Mouse (Mus musculus): ENCODE data around the gene Men1. TPM values are rescaled to one million over a fixed set of nuclear protein-coding genes. Genes with fewer than 3 reads are reported as not detected.

Gene Men1
- polyA plus RNA-seq, 1 experiment from 2014 or later = 68.4 TPM

DNA sequence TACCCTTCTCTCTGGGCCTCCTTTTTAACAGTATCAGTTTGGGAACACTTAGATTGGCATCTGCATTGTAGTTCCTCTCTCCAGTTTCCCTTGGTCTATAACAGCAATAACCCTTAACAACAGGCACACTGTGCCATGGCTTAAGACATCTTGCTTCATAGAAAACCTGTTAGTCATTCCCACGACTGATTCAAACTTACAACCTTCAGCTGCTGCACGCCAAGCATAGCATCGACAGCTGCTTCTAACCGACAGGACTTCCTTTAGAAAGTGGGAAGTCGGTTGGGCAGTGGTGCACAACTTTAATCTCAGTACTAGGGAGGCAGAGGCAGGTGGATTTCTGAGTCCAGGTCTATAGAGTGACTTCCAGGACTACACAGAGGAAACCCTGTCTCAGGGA, 3.6 kb upstream of the Men1 start:
- no peak overlapping the region for H3K9ac ChIP-seq (ENCODE audit: low read depth, low read length)
- peaks cover 12% of the 10 kb centered on the region for H3K4me1 ChIP-seq (ENCODE audit: control insufficient read depth, insufficient read depth, low read depth, low read length)
- H3K36me3 ChIP-seq (ENCODE audit: control insufficient read depth, insufficient read depth, low read length) = no peaks in the 10 kb centered on the region
- H3K4me2 ChIP-seq (ENCODE audit: low read length) = no peak overlapping the region
- H3K27ac ChIP-seq (ENCODE audit: low read depth, low read length) = no peak overlapping the region
- H3K4me3 ChIP-seq (ENCODE audit: low read length) = no peak overlapping the region
- H3K27me3 ChIP-seq (replicated peaks; ENCODE audit: control insufficient read depth, insufficient read depth, low read length) = no peaks in the 10 kb centered on the region
- H3K9me3 ChIP-seq (ENCODE audit: control insufficient read depth, low read length) = no peaks in the 10 kb centered on the region
- 75% methylated on average over 5 of the region's 5 CpGs for WGBS
- no peak for ATAC-seq

DNA sequence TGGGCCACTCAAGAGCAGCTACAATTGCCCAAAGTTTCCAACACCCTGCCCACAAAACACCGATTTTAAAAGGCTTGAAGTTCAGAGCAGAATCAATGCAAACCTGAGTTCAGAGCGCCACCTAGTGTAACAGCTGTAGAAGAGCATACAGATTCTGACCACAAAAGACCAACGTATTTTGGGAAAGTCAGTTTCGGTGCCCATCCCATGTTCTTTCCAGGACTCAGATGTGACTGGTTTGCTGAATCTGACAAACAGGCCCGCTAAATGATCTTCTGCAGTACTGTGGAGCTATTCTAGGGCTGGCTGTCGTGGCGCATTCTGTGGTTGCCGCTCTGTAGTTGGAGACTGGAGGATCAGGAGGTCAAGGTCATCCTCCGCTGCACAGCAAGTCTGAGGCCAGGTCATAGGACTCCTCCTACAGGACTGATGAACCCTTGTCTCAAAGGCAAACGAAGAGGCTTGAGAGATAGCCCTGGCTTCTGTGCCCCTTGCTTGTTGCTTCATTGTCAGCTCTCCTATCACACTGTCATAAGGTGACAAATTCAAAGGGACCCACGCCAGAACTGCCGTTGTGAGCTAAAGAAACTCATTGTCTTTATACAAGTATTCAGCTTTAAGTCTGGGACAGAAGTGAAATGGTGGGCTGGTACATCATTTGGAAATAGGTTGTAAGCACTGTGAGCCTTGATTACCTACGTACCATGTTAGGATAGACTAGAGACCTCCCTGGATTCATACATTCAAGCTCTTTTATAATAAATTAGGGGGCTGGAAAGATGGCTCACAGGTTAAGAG, 2.9 kb upstream of the Men1 start:
- Histone ChIP-seq H3K27ac (ENCODE audit: low read depth, low read length) (no peak overlapping the region), H3K27me3 (replicated peaks; ENCODE audit: control insufficient read depth, insufficient read depth, low read length) (no peaks in the 10 kb centered on the region), H3K4me3 (ENCODE audit: low read length) (no peak overlapping the region), H3K9me3 (ENCODE audit: control insufficient read depth, low read length) (no peaks in the 10 kb centered on the region), H3K4me2 (ENCODE audit: low read length) (peak overlapping the region; percentile 35), H3K9ac (ENCODE audit: low read depth, low read length) (peak overlapping the region; percentile 29), H3K4me1 (ENCODE audit: control insufficient read depth, insufficient read depth, low read depth, low read length) (peaks cover 20% of the 10 kb centered on the region), H3K36me3 (ENCODE audit: control insufficient read depth, insufficient read depth, low read length) (peaks cover 1% of the 10 kb centered on the region)
- no peak for ATAC-seq
- WGBS = 22% methylated on average over 13 of the region's 13 CpGs

DNA sequence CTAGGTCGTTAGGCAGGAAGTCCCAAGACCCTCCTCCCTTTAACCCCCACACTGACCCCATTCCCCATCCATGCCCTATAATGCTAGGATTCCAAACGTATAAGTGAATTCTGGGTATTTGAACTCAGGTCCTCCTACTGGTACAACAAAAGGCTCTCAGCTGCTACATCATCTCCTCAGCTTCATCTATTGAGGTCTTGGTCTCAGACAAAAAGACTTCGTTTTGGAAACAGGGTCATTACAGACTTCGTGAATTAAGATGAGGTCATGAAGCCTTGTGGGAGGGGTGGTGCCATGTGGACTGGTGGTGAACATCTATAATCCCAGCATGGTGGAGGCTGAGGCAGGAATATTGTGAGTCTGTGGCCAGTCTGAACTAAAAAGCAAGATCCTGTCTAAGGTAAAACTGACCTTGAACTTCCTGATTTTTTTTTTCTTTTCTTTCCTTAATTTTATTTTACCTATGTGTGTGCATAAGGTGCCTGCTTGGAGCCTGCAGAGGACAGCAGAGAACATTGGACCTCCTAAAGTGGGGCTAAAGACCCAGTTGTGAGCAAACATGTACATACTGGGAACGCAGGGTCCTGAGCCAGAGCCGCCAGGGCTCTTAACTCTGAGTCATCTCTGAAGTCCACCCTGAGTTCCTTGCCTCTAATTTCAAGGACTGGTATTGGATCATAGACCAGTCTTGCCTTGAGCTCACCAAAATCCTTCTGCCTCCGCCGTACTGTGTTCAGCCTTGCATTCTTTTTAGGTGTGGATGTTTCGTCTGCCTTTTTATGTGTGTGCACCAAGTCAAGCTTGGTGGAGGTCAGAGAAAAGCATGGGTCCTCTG, 801 bp upstream of the Men1 start:
- 73% methylated on average over 9 of the region's 9 CpGs for WGBS
- Histone ChIP-seq H3K4me3 (ENCODE audit: low read length) (peak overlapping the region; percentile 18; the same call in 1 of the 2 replicates), H3K9ac (ENCODE audit: low read depth, low read length) (no peak overlapping the region), H3K4me1 (ENCODE audit: control insufficient read depth, insufficient read depth, low read depth, low read length) (peaks cover 26% of the 10 kb centered on the region), H3K36me3 (ENCODE audit: control insufficient read depth, insufficient read depth, low read length) (peaks cover 21% of the 10 kb centered on the region), H3K4me2 (ENCODE audit: low read length) (peak overlapping the region; percentile 79), H3K27me3 (replicated peaks; ENCODE audit: control insufficient read depth, insufficient read depth, low read length) (no peaks in the 10 kb centered on the region), H3K27ac (ENCODE audit: low read depth, low read length) (peak overlapping the region; percentile 76), H3K9me3 (ENCODE audit: control insufficient read depth, low read length) (no peaks in the 10 kb centered on the region)
- no peak; the same call in 1 of the 2 replicates for ATAC-seq

- ATAC-seq = no peak; the same call in 1 of the 2 replicates
Observed at GRCm38 (mm10) chr19:6335458-6335827, 664 bp downstream of the Men1 start.

GRCm38 (mm10) chr19:6336920-6337319, 2.1 kb downstream of the Men1 start:
- Histone ChIP-seq H3K4me2 (ENCODE audit: low read length) (peak overlapping the region; percentile 79), H3K9me3 (ENCODE audit: control insufficient read depth, low read length) (no peaks in the 10 kb centered on the region), H3K27me3 (replicated peaks; ENCODE audit: control insufficient read depth, insufficient read depth, low read length) (no peaks in the 10 kb centered on the region), H3K36me3 (ENCODE audit: control insufficient read depth, insufficient read depth, low read length) (peaks cover 39% of the 10 kb centered on the region), H3K27ac (ENCODE audit: low read depth, low read length) (no peak overlapping the region), H3K4me3 (ENCODE audit: low read length) (peak overlapping the region; percentile 80; the same call in 1 of the 2 replicates), H3K9ac (ENCODE audit: low read depth, low read length) (peak overlapping the region; percentile 79; the same call in 1 of the 2 replicates), H3K4me1 (ENCODE audit: control insufficient read depth, insufficient read depth, low read depth, low read length) (peaks cover 35% of the 10 kb centered on the region)
- ATAC-seq = no peak
- 94% methylated on average over 10 of the region's 10 CpGs for WGBS

More at GRCm38 (mm10) chr19:6335458-6335827, 664 bp downstream of the Men1 start:
- H3K4me1 ChIP-seq (ENCODE audit: control insufficient read depth, insufficient read depth, low read depth, low read length) = peaks cover 28% of the 10 kb centered on the region
- H3K27me3 ChIP-seq (replicated peaks; ENCODE audit: control insufficient read depth, insufficient read depth, low read length) = no peaks in the 10 kb centered on the region
- H3K4me2 ChIP-seq (ENCODE audit: low read length) = peak overlapping the region; percentile 79
- H3K9me3 ChIP-seq (ENCODE audit: control insufficient read depth, low read length) = no peaks in the 10 kb centered on the region
- H3K9ac ChIP-seq (ENCODE audit: low read depth, low read length) = peak overlapping the region; percentile 79
- WGBS = 0% methylated on average over 16 of the region's 25 CpGs
- peak overlapping the region; percentile 80 for H3K4me3 ChIP-seq (ENCODE audit: low read length)
- H3K27ac ChIP-seq (ENCODE audit: low read depth, low read length) = peak overlapping the region; percentile 82
- peaks cover 36% of the 10 kb centered on the region for H3K36me3 ChIP-seq (ENCODE audit: control insufficient read depth, insufficient read depth, low read length)

DNA sequence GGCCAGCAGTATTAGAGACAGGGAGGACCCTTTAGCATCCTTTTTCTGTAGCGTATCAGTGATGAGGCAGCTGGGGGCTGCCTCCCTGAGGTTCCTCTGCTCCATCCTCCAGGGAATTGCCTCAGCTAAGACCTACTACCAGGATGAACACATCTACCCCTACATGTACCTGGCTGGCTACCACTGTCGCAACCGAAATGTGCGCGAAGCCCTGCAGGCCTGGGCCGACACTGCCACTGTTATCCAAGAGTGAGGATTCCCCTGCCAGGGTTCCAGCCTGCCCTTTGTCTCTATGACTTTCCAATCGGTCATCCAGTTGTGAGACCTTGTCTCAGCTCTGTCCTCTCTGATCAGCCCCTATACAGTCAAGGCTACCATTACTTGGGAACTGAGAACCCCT, 3.4 kb downstream of the Men1 start:
- ATAC-seq = no peak
- WGBS = 95% methylated on average over 7 of the region's 7 CpGs
- H3K9ac ChIP-seq (ENCODE audit: low read depth, low read length) = no peak overlapping the region
- H3K27ac ChIP-seq (ENCODE audit: low read depth, low read length) = no peak overlapping the region
- H3K9me3 ChIP-seq (ENCODE audit: control insufficient read depth, low read length) = no peaks in the 10 kb centered on the region
- H3K4me2 ChIP-seq (ENCODE audit: low read length) = no peak overlapping the region
- H3K27me3 ChIP-seq (replicated peaks; ENCODE audit: control insufficient read depth, insufficient read depth, low read length) = no peaks in the 10 kb centered on the region
- H3K4me1 ChIP-seq (ENCODE audit: control insufficient read depth, insufficient read depth, low read depth, low read length) = peaks cover 34% of the 10 kb centered on the region
- peaks cover 41% of the 10 kb centered on the region for H3K36me3 ChIP-seq (ENCODE audit: control insufficient read depth, insufficient read depth, low read length)
- H3K4me3 ChIP-seq (ENCODE audit: low read length) = no peak overlapping the region

DNA sequence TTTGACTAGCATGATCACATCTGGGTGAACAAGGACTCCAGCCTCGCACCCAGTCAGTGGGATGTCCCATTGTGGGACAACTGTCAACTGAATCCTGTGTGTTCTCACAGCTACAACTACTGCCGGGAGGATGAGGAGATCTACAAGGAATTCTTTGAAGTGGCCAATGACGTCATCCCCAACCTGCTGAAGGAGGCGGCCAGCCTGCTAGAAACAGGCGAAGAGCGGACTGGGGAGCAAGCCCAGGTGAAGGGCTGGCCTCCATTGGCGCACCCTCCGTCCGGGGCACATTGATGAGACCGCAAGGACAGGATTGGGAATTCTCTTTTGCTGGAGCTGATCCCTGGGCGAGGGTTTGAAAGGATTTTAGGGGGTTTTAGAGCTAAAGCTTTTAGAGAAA, 3.9 kb downstream of the Men1 start:
- ATAC-seq = no peak
- Histone ChIP-seq H3K36me3 (ENCODE audit: control insufficient read depth, insufficient read depth, low read length) (peaks cover 43% of the 10 kb centered on the region), H3K9ac (ENCODE audit: low read depth, low read length) (no peak overlapping the region), H3K4me2 (ENCODE audit: low read length) (no peak overlapping the region), H3K9me3 (ENCODE audit: control insufficient read depth, low read length) (no peaks in the 10 kb centered on the region), H3K27me3 (replicated peaks; ENCODE audit: control insufficient read depth, insufficient read depth, low read length) (no peaks in the 10 kb centered on the region), H3K4me3 (ENCODE audit: low read length) (no peak overlapping the region), H3K4me1 (ENCODE audit: control insufficient read depth, insufficient read depth, low read depth, low read length) (peaks cover 34% of the 10 kb centered on the region), H3K27ac (ENCODE audit: low read depth, low read length) (no peak overlapping the region)
- 96% methylated on average over 11 of the region's 11 CpGs for WGBS

DNA sequence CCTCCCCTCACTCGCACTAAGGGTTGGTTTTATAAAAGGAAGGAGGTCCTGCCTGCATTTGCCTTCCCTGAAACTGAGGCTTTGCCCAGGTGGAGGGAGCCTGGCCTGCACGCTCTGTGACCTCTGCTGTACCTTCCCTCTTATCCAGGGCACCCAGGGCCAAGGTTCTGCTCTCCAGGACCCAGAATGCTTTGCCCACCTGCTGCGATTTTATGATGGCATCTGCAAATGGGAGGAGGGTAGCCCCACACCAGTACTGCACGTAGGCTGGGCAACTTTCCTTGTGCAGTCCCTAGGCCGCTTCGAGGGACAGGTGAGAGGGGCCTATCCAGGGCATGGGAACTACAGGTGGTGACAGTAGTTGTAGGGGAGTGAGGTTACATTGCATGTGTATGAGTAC, 4.4 kb downstream of the Men1 start:
- ATAC-seq = no peak
- Histone ChIP-seq H3K4me3 (ENCODE audit: low read length) (no peak overlapping the region), H3K9me3 (ENCODE audit: control insufficient read depth, low read length) (no peaks in the 10 kb centered on the region), H3K9ac (ENCODE audit: low read depth, low read length) (no peak overlapping the region), H3K27me3 (replicated peaks; ENCODE audit: control insufficient read depth, insufficient read depth, low read length) (no peaks in the 10 kb centered on the region), H3K27ac (ENCODE audit: low read depth, low read length) (no peak overlapping the region), H3K36me3 (ENCODE audit: control insufficient read depth, insufficient read depth, low read length) (peaks cover 45% of the 10 kb centered on the region), H3K4me1 (ENCODE audit: control insufficient read depth, insufficient read depth, low read depth, low read length) (peaks cover 33% of the 10 kb centered on the region), H3K4me2 (ENCODE audit: low read length) (no peak overlapping the region)
- 96% methylated on average over 6 of the region's 6 CpGs for WGBS
